Mouse (Mus musculus): ENCODE data around the gene A630001G21Rik.

DNA sequence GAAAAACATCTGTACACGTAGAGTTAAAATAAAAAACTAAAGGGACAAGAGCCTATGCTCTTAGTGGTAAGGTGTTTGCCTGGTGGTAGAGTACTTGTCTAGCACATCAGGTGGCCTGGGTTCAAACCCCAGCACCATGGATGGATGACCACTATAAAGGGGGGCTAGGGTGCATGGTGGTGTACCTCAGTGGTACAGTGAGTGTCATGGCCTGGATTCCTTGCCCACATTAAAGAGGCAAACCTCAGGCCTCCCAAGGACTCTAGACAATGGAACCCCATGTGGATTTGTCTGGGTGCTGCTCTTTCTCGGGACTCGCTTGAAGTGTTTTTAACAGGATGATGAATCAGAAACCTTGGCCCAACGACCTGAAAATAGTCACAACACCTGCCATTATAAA is 75.9 kb downstream of the A630001G21Rik start:
- TF ChIP-seq CHD2 (IDR thresholded peaks at IDR 0.05; ENCODE audit: low read depth, low read length) = no peak
- no peak for TF ChIP-seq HCFC1 (IDR thresholded peaks at IDR 0.05; ENCODE audit: borderline replicate concordance, insufficient read depth, low read length)
- TF ChIP-seq MAFK (IDR thresholded peaks at IDR 0.05; ENCODE audit: insufficient read depth, low read depth, low read length) = no peak
